Mouse (Mus musculus): Measurements from ENCODE around the gene Asb4. TPM values are rescaled to one million over a fixed set of nuclear protein-coding genes. Genes with fewer than 3 reads are reported as not detected.
"Not testable (repeated sequence)": the region's sequence is repeated elsewhere in the genome, so short reads cannot be mapped to it uniquely, and the experiment has no call there.

Asb4 gene
- total RNA-seq (2022): 1 to 10 TPM in 1 of 4 experiments, under 1 TPM in 3; 0.48 to 1.3 (median 0.56) TPM

GRCm38 (mm10) chr6:5383336-5384177 is at the start of gene Asb4:
TSS of gene Asb4 (plus strand) at chr6:5383386.
- no peak for DNase-seq (ENCODE audit: low spot score in 2 of 2)

GRCm38 (mm10) chr6:5334021-5334420 is 49.2 kb upstream of the Asb4 start:
- DNase-seq (ENCODE audit: low spot score in 2 of 2): no peak

- not testable (repeated sequence) for DNase-seq (ENCODE audit: low spot score in 2 of 2)
Observed at GRCm38 (mm10) chr6:5336016-5336415, 47.2 kb upstream of the Asb4 start.

- not testable (repeated sequence) for DNase-seq (ENCODE audit: low spot score in 2 of 2)
Observed at GRCm38 (mm10) chr6:5338781-5339180, 44.4 kb upstream of the Asb4 start.

GRCm38 (mm10) chr6:5339283-5339682 is 43.9 kb upstream of the Asb4 start:
- DNase-seq (ENCODE audit: low spot score in 2 of 2): not testable (repeated sequence)

GRCm38 (mm10) chr6:5344255-5344654 is 38.9 kb upstream of the Asb4 start:
- no peak for DNase-seq (ENCODE audit: low spot score in 2 of 2)

- no peak for DNase-seq (ENCODE audit: low spot score in 2 of 2)
Observed at GRCm38 (mm10) chr6:5357873-5358272, 25.3 kb upstream of the Asb4 start.

GRCm38 (mm10) chr6:5360402-5360801 is 22.8 kb upstream of the Asb4 start:
- DNase-seq (ENCODE audit: low spot score in 2 of 2): no peak

GRCm38 (mm10) chr6:5361987-5362386 is 21.2 kb upstream of the Asb4 start:
- no peak for DNase-seq (ENCODE audit: low spot score in 2 of 2)

GRCm38 (mm10) chr6:5365845-5366244 is 17.3 kb upstream of the Asb4 start:
- DNase-seq (ENCODE audit: low spot score in 2 of 2): no peak

GRCm38 (mm10) chr6:5376884-5377283 is 6.3 kb upstream of the Asb4 start:
- DNase-seq (ENCODE audit: low spot score in 2 of 2): no peak

- no peak for DNase-seq (ENCODE audit: low spot score in 2 of 2)
Observed at GRCm38 (mm10) chr6:5379048-5379447, 4.1 kb upstream of the Asb4 start.

- peak in 1 of 2 experiments; percentile 39 for DNase-seq (ENCODE audit: low spot score in 2 of 2)
Observed at GRCm38 (mm10) chr6:5379781-5380623, 3.2 kb upstream of the Asb4 start.

- DNase-seq (ENCODE audit: low spot score in 2 of 2): no peak
Observed at GRCm38 (mm10) chr6:5380624-5381252, 2.4 kb upstream of the Asb4 start.

GRCm38 (mm10) chr6:5381918-5382582 is 1.1 kb upstream of the Asb4 start:
- DNase-seq (ENCODE audit: low spot score in 2 of 2): no peak

- peak; percentile 67 to 74 for DNase-seq (ENCODE audit: low spot score in 2 of 2)
Observed at GRCm38 (mm10) chr6:5382583-5383215, 487 bp upstream of the Asb4 start.

- no peak for DNase-seq (ENCODE audit: low spot score in 2 of 2)
Observed at GRCm38 (mm10) chr6:5384178-5384490, 948 bp downstream of the Asb4 start.

- no peak for DNase-seq (ENCODE audit: low spot score in 2 of 2)
Observed at GRCm38 (mm10) chr6:5385161-5385640, 2.0 kb downstream of the Asb4 start.

GRCm38 (mm10) chr6:5386486-5386885 is 3.3 kb downstream of the Asb4 start:
- no peak for DNase-seq (ENCODE audit: low spot score in 2 of 2)

GRCm38 (mm10) chr6:5387396-5387795 is 4.2 kb downstream of the Asb4 start:
- no peak for DNase-seq (ENCODE audit: low spot score in 2 of 2)

- no peak for DNase-seq (ENCODE audit: low spot score in 2 of 2)
Observed at GRCm38 (mm10) chr6:5390298-5390697, 7.1 kb downstream of the Asb4 start.

All from left cerebral cortex, adult 8-10 months (tissue).